Mouse (Mus musculus) induced T-regulatory cell, adult 2 months (primary cell): Measurements from ENCODE around the gene Vmn2r103.

Experiments
- DNase-seq: peaks from one replicate; pipeline ENCODE4 v3.0.0-alpha.2; 2012; ENCODE audit warnings: low read depth

Vmn2r103 gene

DNA sequence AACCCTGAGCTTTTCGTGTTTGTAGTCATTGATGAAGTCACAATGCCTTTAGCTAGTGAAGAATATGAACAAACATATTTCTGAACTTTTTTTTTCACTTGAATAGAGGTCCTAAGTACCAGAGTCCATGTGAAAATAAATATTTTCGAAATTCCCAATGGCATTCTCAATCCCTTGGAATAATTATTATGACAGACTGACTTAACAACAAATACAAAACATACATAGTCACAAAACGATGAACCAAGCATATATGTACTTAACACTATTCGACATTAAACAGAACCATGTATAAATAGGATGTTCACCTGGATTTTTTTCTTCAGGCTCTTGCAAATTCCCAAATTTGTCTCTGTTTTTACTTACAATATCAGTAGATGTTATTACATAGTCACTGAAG lies at the start of gene Vmn2r103:
Gene Vmn2r103 (plus strand): TSS at position 301 of the 400 bp plus-strand sequence.
- DNase-seq = no peak

DNA sequence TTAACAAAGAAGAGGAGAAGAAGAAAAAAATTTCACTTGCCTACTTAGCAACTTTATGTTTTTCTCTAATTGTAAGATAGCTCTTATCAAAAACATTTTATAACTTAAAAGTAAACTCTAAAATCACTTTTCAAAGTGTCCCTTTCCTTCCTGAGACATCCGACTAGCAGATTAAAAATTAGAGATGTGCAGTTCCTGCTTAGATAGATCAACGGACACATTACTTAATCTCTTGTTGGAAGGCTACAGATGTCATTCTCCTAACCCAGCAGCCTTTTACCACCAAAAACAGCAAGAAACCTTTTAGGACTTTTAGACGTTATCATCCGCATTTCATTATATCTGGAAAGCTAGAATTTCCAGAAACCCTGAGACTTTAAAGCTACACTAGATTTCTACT lies 5.8 kb downstream of the Vmn2r103 start:
- DNase-seq = no peak

- DNase-seq = no peak
Observed at GRCm38 (mm10) chr17:19789248-19789647, 16.1 kb downstream of the Vmn2r103 start.
